Mouse (Mus musculus) liver, embryonic 12.5 days (tissue): ENCODE results near the gene Gm5269. TPM values are rescaled to one million over a fixed set of nuclear protein-coding genes. Genes with fewer than 3 reads are reported as not detected.

Experiments used
- ATAC-seq: fragments of 200-750 bp; cut with Nextera tagmentation; 2 replicates; pipeline ENCODE4 v1.8.0; 2017; ENCODE audit warnings: moderate number of reproducible peaks, mild to moderate bottlenecking, moderate library complexity
- H3K27ac ChIP-seq: fragments of 300-500 bp; sonication (generic); 2 replicates; pipeline ENCODE4 v1.5.1; 2016; ENCODE audit warnings: mild to moderate bottlenecking
- H3K27me3 ChIP-seq: fragments of 300-500 bp; sonication (generic); replicated peaks from 2 replicates; pipeline ENCODE4 v1.6.1; 2016; ENCODE audit warnings: mild to moderate bottlenecking, moderate library complexity
- H3K36me3 ChIP-seq: fragments of 300-500 bp; sonication (generic); 2 replicates; pipeline ENCODE4 v1.6.1; 2016; ENCODE audit warnings: mild to moderate bottlenecking, moderate library complexity
- H3K4me1 ChIP-seq: fragments of 300-500 bp; sonication (generic); 2 replicates; pipeline ENCODE4 v1.6.1; 2016
- H3K4me2 ChIP-seq: fragments of 300-500 bp; sonication (generic); 2 replicates; pipeline ENCODE4 v1.6.1; 2016; ENCODE audit warnings: mild to moderate bottlenecking, moderate library complexity
- H3K4me3 ChIP-seq: fragments of 300-500 bp; sonication (generic); 2 replicates; pipeline ENCODE4 v1.5.1; 2016; ENCODE audit warnings: mild to moderate bottlenecking, moderate library complexity
- H3K9ac ChIP-seq: fragments of 300-500 bp; sonication (generic); 2 replicates; pipeline ENCODE4 v1.6.1; 2016; ENCODE audit warnings: mild to moderate bottlenecking, moderate library complexity
- H3K9me3 ChIP-seq: fragments of 300-500 bp; sonication (generic); replicated peaks from 2 replicates; pipeline ENCODE4 v1.6.1; 2016; ENCODE audit warnings: mild to moderate bottlenecking, moderate library complexity
- WGBS: fragments of 180-500 bp; shearing (Covaris S2); methylation state at CpG from one replicate; pipeline ENCODE4 v1.1.7; 2016; ENCODE audit not compliant: insufficient replicate concordance; 5-methylcytosine and 5-hydroxymethylcytosine counted together
- polyA plus RNA-seq: library from polyadenylated mRNA; unstranded; fragments of >200 nt; fragmentation: Nextera tagmentation; extraction: Ambion mirVana; gene quantifications from 2 replicates; pipeline ENCODE4 v1.2.1, GENCODE M21; 2016

Gene Gm5269
- polyA plus RNA-seq, 1 experiment from 2014 or later, result not detected

DNA sequence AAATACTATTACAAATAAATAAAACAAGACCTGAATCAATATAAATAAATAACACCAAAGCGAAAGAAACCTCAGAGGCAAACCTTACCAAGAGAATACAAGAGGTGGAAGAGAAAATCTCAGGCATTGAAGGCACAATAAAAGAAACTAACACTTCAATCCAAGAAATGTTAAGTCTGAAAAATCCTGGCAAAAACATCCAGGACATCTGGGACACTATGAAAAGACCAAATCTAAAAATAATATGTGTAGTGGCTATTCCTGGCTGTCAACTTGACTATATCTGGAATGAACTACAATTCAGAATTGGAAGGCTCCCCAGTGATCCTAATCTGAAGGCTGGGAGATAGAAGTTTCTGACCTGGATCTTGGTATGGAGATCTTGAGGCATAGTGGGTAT lies 44.6 kb downstream of the Gm5269 start:
- H3K4me1 ChIP-seq, result no peaks in the 10 kb centered on the region
- no peaks in the 10 kb centered on the region for H3K9me3 ChIP-seq
- no peak overlapping the region for H3K27ac ChIP-seq
- no peak overlapping the region for H3K4me3 ChIP-seq
- ATAC-seq, result no peak
- 66% methylated on average over 1 of the region's 1 CpGs for WGBS
- no peaks in the 10 kb centered on the region for H3K36me3 ChIP-seq
- no peak overlapping the region for H3K4me2 ChIP-seq
- no peaks in the 10 kb centered on the region for H3K27me3 ChIP-seq
- H3K9ac ChIP-seq, result no peak overlapping the region

Other genes with a start within 250 kb of the Gm5269 start
- 62.8 and 66.6 TPM in 2 replicates for gene Wdr75, start 95.1 kb downstream of the Gm5269 start, polyA plus RNA-seq
- 85.3 and 85.7 TPM in 2 replicates for gene Slc40a1, start 36.2 kb upstream of the Gm5269 start, polyA plus RNA-seq
- gene Dnah7b, start 176.0 kb upstream of the Gm5269 start, polyA plus RNA-seq, result 0.33 and 0.45 TPM in 2 replicates